Mouse (Mus musculus): ENCODE data around the gene Tmem110. TPM values are rescaled to one million over a fixed set of nuclear protein-coding genes. Genes with fewer than 3 reads are reported as not detected.

Tmem110 gene
- 12.2 and 16.5 TPM in 2 replicates for polyA plus RNA-seq (2012)

GRCm38 (mm10) chr14:30825476-30826131 is at the start of gene Tmem110:
Gene Tmem110, plus strand, starts transcription at chr14:30825590.
- TF ChIP-seq GATA1 (IDR thresholded peaks at IDR 0.05; ENCODE audit: low read length) = no peak

- TF ChIP-seq GATA1 (IDR thresholded peaks at IDR 0.05; ENCODE audit: low read length) = no peak
These were observed 40.8 kb upstream of the Tmem110 start for GRCm38 (mm10) chr14:30784614-30785013.

- no peak for TF ChIP-seq GATA1 (IDR thresholded peaks at IDR 0.05; ENCODE audit: low read length)
These were observed 35.9 kb upstream of the Tmem110 start for GRCm38 (mm10) chr14:30789471-30789870.

GRCm38 (mm10) chr14:30792871-30793270 is 32.5 kb upstream of the Tmem110 start:
- no peak for TF ChIP-seq GATA1 (IDR thresholded peaks at IDR 0.05; ENCODE audit: low read length)

GRCm38 (mm10) chr14:30801756-30802155 is 23.6 kb upstream of the Tmem110 start:
- TF ChIP-seq GATA1 (IDR thresholded peaks at IDR 0.05; ENCODE audit: low read length) = no peak

- TF ChIP-seq GATA1 (IDR thresholded peaks at IDR 0.05; ENCODE audit: low read length) = no peak
These were observed 4.3 kb upstream of the Tmem110 start for GRCm38 (mm10) chr14:30821136-30821535.

GRCm38 (mm10) chr14:30824456-30824995 is 864 bp upstream of the Tmem110 start:
- TF ChIP-seq GATA1 (IDR thresholded peaks at IDR 0.05; ENCODE audit: low read length) = no peak

- TF ChIP-seq GATA1 (IDR thresholded peaks at IDR 0.05; ENCODE audit: low read length) = no peak
These were observed 342 bp upstream of the Tmem110 start for GRCm38 (mm10) chr14:30825021-30825475.

- TF ChIP-seq GATA1 (IDR thresholded peaks at IDR 0.05; ENCODE audit: low read length) = no peak
These were observed 1.1 kb downstream of the Tmem110 start for GRCm38 (mm10) chr14:30826174-30827140.

- no peak for TF ChIP-seq GATA1 (IDR thresholded peaks at IDR 0.05; ENCODE audit: low read length)
These were observed 2.1 kb downstream of the Tmem110 start for GRCm38 (mm10) chr14:30827480-30827879.

GRCm38 (mm10) chr14:30828077-30828476 is 2.7 kb downstream of the Tmem110 start:
- TF ChIP-seq GATA1 (IDR thresholded peaks at IDR 0.05; ENCODE audit: low read length) = no peak

GRCm38 (mm10) chr14:30828635-30829460 is 3.5 kb downstream of the Tmem110 start:
- TF ChIP-seq GATA1 (IDR thresholded peaks at IDR 0.05; ENCODE audit: low read length) = no peak

- no peak for TF ChIP-seq GATA1 (IDR thresholded peaks at IDR 0.05; ENCODE audit: low read length)
These were observed 12.1 kb downstream of the Tmem110 start for GRCm38 (mm10) chr14:30837416-30837996.

- TF ChIP-seq GATA1 (IDR thresholded peaks at IDR 0.05; ENCODE audit: low read length) = no peak
These were observed 18.3 kb downstream of the Tmem110 start for GRCm38 (mm10) chr14:30843701-30844100.

- TF ChIP-seq GATA1 (IDR thresholded peaks at IDR 0.05; ENCODE audit: low read length) = no peak
These were observed 25.1 kb downstream of the Tmem110 start for GRCm38 (mm10) chr14:30850504-30850903.
